Mouse (Mus musculus) ES-Bruce4 (cell line): Measurements from ENCODE around the gene Golt1a. TPM values are rescaled to one million over a fixed set of nuclear protein-coding genes. Genes with fewer than 3 reads are reported as not detected.
A peak's percentile ranks its signal among the peaks of the same experiment; 100 is the strongest.

ENCODE experiments used
- H3K27ac ChIP-seq: 2 replicates; pipeline ENCODE4 v1.5.1; 2012; ENCODE audit warnings: low read length, inconsistent platforms; ENCODE audit not compliant: insufficient read depth
- H3K27me3 ChIP-seq: 2 replicates; pipeline ENCODE4 v1.6.1; 2012; ENCODE audit warnings: mild to moderate bottlenecking, low read length, inconsistent platforms; ENCODE audit not compliant: control insufficient read depth, poor library complexity, insufficient read depth, severe bottlenecking
- H3K36me3 ChIP-seq: 2 replicates; pipeline ENCODE4 v1.6.1; 2012; ENCODE audit warnings: inconsistent platforms, mild to moderate bottlenecking, low read length, moderate library complexity; ENCODE audit not compliant: control insufficient read depth, poor library complexity, insufficient read depth, severe bottlenecking
- H3K4me1 ChIP-seq: one replicate; pipeline ENCODE4 v1.8.1; 2011; ENCODE audit warnings: low read length; ENCODE audit not compliant: control insufficient read depth, insufficient read depth
- H3K4me3 ChIP-seq: 2 replicates; pipeline ENCODE4 v1.5.1; 2011; ENCODE audit warnings: low read depth, mild to moderate bottlenecking, low read length
- H3K9ac ChIP-seq: 2 replicates; pipeline ENCODE4 v1.6.1; 2012; ENCODE audit warnings: low read depth, mild to moderate bottlenecking, inconsistent platforms; ENCODE audit not compliant: poor library complexity, severe bottlenecking
- H3K9me3 ChIP-seq: replicated peaks from 2 replicates; pipeline ENCODE4 v1.6.1; 2012; ENCODE audit warnings: mild to moderate bottlenecking, low read length, inconsistent platforms; ENCODE audit not compliant: control insufficient read depth, poor library complexity, insufficient read depth, severe bottlenecking
- CTCF ChIP-seq: IDR thresholded peaks from one replicate; pipeline ENCODE4 v1.8.1; 2011; ENCODE audit warnings: low read depth, low read length
- EP300 ChIP-seq: IDR thresholded peaks from 2 replicates; pipeline ENCODE4 v1.6.1; 2011; ENCODE audit warnings: low read depth, low read length; ENCODE audit not compliant: insufficient read depth
- POLR2A ChIP-seq: IDR thresholded peaks from one replicate; pipeline ENCODE4 v1.8.1; 2011; ENCODE audit warnings: low read length; ENCODE audit not compliant: insufficient read depth
- polyA plus RNA-seq: library from polyadenylated mRNA; stranded (reverse); fragments of >200 nt; gene quantifications from 2 replicates; pipeline ENCODE4 v1.2.4, GENCODE M21; 2011; ENCODE audit warnings: low read depth; ENCODE audit not compliant: missing spikeins, insufficient read depth, insufficient read length

Gene Golt1a
- polyA plus RNA-seq, 1 experiment: not detected

DNA sequence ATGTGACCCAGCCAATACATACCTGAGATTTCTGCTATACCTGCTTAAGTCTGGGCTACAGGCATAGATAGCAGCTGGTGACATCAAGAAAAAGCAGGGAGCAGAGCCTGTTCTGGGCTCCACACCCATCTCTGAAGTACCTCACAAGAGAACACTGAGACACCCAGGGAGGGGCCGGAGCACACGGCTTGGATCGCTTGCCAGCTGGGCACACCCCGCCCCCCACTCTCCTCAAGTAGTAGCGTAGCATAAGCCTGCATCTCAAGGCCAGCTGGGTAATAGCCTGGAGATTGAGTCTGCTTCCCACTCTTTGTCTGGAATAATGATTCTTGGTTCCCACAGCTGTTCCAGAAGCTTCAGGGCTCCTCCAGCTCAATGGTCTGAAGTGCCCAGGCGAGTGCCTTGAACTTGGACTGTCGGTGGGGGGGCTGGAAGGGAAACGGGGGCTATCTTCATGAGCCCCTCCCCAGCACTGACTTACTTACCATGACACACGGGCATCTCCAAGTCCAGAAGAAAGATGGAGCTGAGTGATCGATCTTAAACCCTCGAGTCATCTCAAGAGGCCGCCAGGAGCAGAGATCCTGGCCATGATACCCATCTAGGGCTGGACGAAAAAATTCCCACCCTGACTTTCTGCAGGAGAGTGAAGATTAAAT is 11.8 kb downstream of the Golt1a start, which contains the start of gene Kiss1:
Gene Kiss1, plus strand, starts transcription at position 609 of the 659 bp plus-strand sequence.
- H3K27ac ChIP-seq: no peak within 1 kb of the TSS
- no peaks in the 10 kb centered on the region for H3K4me1 ChIP-seq
- H3K9me3 ChIP-seq: no peaks in the 10 kb centered on the region
- H3K27me3 ChIP-seq: no peaks in the 10 kb centered on the region
- no peak within 1 kb of the TSS for H3K9ac ChIP-seq
- no peak within 1 kb of the TSS for H3K4me3 ChIP-seq
- no peaks in the 10 kb centered on the region for H3K36me3 ChIP-seq
- TF ChIP-seq EP300 (no peak), CTCF (no peak), POLR2A (no peak)

DNA sequence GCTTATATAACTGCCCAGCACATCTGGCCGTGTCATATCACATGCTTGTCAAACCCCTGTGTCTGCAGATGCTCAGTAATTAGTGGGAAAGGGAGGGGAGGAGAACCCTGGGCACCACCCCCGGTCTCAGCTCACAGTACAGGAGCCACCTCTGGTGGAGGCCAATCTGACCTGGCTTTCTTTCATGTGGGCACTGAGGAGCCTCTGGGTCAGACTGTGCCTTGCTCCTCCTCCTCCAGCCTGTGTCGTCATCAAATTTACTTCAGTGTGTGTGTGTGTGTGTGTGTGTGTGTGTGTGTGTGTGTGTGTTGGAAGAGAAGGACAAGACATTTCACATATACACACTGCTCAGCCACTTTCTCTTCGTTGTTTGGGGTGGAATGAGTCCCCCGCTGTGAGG is 13.7 kb downstream of the Golt1a start:
- H3K9me3 ChIP-seq: no peaks in the 10 kb centered on the region
- H3K4me1 ChIP-seq: no peaks in the 10 kb centered on the region
- no peak overlapping the region for H3K27ac ChIP-seq
- no peak overlapping the region for H3K4me3 ChIP-seq
- H3K27me3 ChIP-seq: no peaks in the 10 kb centered on the region
- no peak overlapping the region for H3K9ac ChIP-seq
- no peaks in the 10 kb centered on the region for H3K36me3 ChIP-seq
- TF ChIP-seq CTCF: no peak
- TF ChIP-seq POLR2A: no peak
- no peak for TF ChIP-seq EP300

DNA sequence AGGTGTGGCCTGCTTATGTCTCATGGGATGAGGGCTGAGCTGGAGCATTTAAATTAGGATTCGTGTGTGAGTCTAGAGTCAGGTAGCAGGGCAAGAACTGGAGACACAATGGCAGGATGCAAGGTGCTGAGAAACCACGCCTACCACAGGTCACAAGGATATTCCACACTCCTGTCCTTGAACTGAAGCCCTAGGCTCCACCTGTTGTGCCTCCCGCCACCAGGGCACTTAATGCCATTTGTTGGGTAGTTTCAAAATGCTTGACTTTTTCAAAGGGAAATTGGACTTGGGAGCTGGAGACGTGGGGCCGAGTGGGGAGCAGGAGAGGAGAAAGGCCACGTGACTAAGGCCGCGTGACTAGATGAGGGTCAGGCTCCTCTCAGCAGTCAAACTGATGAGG is 16.4 kb downstream of the Golt1a start:
- Histone ChIP-seq H3K36me3 (no peaks in the 10 kb centered on the region), H3K9me3 (no peaks in the 10 kb centered on the region), H3K27me3 (no peaks in the 10 kb centered on the region), H3K4me3 (no peak overlapping the region), H3K4me1 (no peaks in the 10 kb centered on the region), H3K27ac (no peak overlapping the region), H3K9ac (no peak overlapping the region)
- no peak for TF ChIP-seq POLR2A
- TF ChIP-seq CTCF: no peak
- 0 out of 2 replicates have a peak, but pooled peaks have one; percentile 6 for TF ChIP-seq EP300

DNA sequence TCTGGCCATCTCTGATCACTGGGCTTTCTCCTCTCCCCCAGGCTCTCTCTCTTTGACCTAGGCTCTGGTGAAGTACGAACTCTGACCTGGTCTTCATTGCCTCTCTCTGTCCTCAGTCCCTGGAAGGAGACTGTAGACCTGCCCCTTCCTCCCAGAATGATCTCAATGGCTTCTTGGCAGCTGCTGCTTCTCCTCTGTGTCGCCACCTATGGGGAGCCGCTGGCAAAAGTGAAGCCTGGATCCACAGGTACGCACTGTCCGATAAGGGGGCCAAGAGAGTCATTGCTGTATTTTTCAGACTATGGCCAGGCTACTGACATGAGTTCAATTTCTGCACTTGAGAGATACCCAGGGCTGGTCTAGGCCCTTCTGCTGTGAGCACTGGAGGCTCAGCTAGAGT is 17.5 kb downstream of the Golt1a start:
- no peak overlapping the region for H3K27ac ChIP-seq

DNA sequence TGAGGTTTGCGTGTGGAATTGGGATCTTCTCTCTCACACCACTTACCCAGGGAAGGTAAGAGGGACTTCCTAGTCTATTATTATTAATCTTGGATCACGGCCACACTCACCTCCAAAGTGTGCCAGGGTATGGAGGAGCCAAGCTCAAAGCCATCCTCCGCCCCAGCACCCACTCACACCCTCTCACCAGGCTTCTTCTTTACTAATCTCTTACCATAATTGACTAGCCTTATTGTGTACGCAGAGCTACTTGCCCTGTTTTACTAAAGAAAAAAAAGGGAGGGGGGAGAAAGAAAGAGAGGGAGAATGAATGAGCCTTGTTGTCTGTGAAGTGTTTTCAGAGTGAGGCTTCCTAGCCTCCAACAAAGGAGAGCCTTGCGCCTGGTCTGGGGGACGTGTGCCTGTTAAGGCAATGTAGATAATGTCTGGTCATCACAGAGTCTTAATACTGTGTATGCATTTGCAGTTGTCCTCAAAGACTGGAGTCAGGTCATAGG is 18.7 kb downstream of the Golt1a start:
- no peak overlapping the region for H3K27ac ChIP-seq
- no peaks in the 10 kb centered on the region for H3K9me3 ChIP-seq
- no peaks in the 10 kb centered on the region for H3K27me3 ChIP-seq
- no peak overlapping the region for H3K4me3 ChIP-seq
- H3K9ac ChIP-seq: no peak overlapping the region
- no peaks in the 10 kb centered on the region for H3K36me3 ChIP-seq
- H3K4me1 ChIP-seq: no peaks in the 10 kb centered on the region
- TF ChIP-seq EP300 (no peak), CTCF (no peak), POLR2A (no peak)

More for the DNA sequence above, 17.5 kb downstream of the Golt1a start:
- no peak for TF ChIP-seq POLR2A
- TF ChIP-seq CTCF: peak; percentile 61
- no peak for TF ChIP-seq EP300
- no peaks in the 10 kb centered on the region for H3K9me3 ChIP-seq
- H3K27me3 ChIP-seq: no peaks in the 10 kb centered on the region
- no peaks in the 10 kb centered on the region for H3K4me1 ChIP-seq
- H3K36me3 ChIP-seq: no peaks in the 10 kb centered on the region
- H3K9ac ChIP-seq: no peak overlapping the region
- H3K4me3 ChIP-seq: no peak overlapping the region

DNA sequence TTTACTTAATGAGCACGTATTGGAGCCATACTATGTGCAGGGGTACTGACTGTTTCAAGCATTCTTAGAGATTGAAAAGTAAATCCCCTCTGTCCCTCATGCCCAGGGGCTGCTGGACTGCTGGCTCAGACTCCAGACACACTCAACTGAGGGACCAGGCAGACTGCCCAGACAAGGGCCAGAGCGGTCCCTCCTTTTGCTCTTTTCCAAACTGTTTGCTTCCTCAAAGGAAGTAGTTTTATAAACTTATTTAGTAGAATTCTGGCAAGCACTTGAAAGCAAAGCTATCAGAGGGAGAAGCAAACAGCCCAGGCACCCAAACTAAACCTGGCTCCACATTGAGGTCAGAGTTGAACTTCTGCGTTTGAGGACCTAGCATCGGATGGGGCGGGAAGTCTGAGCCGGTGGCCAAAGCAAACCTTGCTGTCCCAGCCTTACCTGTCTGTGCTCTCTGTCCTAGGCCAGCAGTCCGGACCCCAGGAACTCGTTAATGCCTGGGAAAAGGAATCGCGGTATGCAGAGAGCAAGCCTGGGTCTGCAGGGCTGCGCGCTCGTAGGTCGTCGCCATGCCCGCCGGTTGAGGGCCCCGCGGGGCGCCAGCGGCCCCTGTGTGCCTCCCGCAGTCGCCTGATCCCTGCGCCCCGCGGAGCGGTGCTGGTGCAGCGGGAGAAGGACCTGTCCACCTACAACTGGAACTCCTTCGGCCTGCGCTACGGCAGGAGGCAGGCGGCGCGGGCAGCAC is 19.5 kb downstream of the Golt1a start:
- Histone ChIP-seq H3K9ac (peak overlapping the region; percentile 30), H3K27ac (no peak overlapping the region), H3K9me3 (no peaks in the 10 kb centered on the region), H3K4me3 (peak overlapping the region; percentile 63), H3K27me3 (no peaks in the 10 kb centered on the region), H3K36me3 (no peaks in the 10 kb centered on the region), H3K4me1 (no peaks in the 10 kb centered on the region)
- no peak for TF ChIP-seq POLR2A
